Comparison of ENCODE assay signal across 9 mouse cellular contexts in the genomic region with DNA sequence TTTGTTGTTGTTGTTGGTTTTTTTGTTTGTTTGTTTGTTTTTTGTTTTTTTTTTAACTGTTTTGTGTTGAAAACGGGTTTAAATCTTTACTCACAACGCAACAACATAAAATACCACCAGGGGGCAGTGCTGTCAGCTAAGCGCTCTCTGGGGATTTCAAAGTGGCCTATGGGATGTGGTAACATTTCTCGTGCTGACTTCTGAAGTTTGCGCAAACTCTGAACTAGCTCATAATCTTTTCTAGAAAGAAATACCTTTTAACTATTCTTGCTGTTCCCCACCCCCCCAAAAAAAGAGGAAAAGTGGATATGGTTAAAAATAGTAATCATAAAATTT.
DNase-seq lines count a peak whose midpoint lies in the region; ATAC-seq and TF ChIP-seq lines count a peak whose summit lies in the region.
"Had no signal": no experiment of that assay in that cellular context is flagged by ENCODE, and none has a peak within 500 bp of the region (broad histone marks: within the 10 kb centered on the region; RNA-seq: fewer than 3 reads in every experiment).

No protein-coding gene starts in this region.

- H3K36me3 ChIP-seq in embryonic facial prominence, embryonic 11.5 days (replicated peaks; ENCODE audit: control insufficient read depth, insufficient read depth, low read depth, low read length), result no peaks in the 10 kb centered on the region
- no peaks in the 10 kb centered on the region for H3K36me3 ChIP-seq in midbrain, embryonic 14.5 days (ENCODE audit: control insufficient read depth, insufficient read depth, low read length)
- H3K36me3 ChIP-seq: neural tube, embryonic 13.5 days had no signal

- H3K4me1 ChIP-seq in embryonic facial prominence, embryonic 11.5 days (ENCODE audit: control insufficient read depth, insufficient read depth, low read length), result no peaks in the 10 kb centered on the region
- H3K4me1 ChIP-seq in midbrain, embryonic 14.5 days (ENCODE audit: control insufficient read depth, insufficient read depth, low read length), result no peaks in the 10 kb centered on the region; the same call in 1 of the 2 replicates
- H3K4me1 ChIP-seq: neural tube, embryonic 13.5 days had no signal

- H3K27ac ChIP-seq in embryonic facial prominence, embryonic 11.5 days (replicated peaks; ENCODE audit: low read depth, low read length), result no peak overlapping the region
- H3K27ac ChIP-seq in layer of hippocampus, adult 2 months, result peak overlapping the region; percentile 79
- no peak overlapping the region for H3K27ac ChIP-seq in midbrain, embryonic 14.5 days (replicated peaks; ENCODE audit: low read depth, low read length)
- H3K27ac ChIP-seq: neural tube, embryonic 13.5 days had no signal

- peak; percentile 84 for TF ChIP-seq CTCF in layer of hippocampus, adult 2 months (conservative IDR thresholded peaks at IDR 0.05)

- no peak overlapping the region for H3K4me2 ChIP-seq in embryonic facial prominence, embryonic 11.5 days (ENCODE audit: low read depth, low read length)
- H3K4me2 ChIP-seq in midbrain, embryonic 14.5 days (ENCODE audit: low read length), result peak overlapping the region; percentile 51; the same call in 1 of the 2 replicates

- H3K9me3 ChIP-seq in embryonic facial prominence, embryonic 11.5 days (replicated peaks; ENCODE audit: control insufficient read depth, low read length), result no peaks in the 10 kb centered on the region
- H3K9me3 ChIP-seq in midbrain, embryonic 14.5 days (ENCODE audit: control insufficient read depth, low read length), result no peaks in the 10 kb centered on the region
- H3K9me3 ChIP-seq: neural tube, embryonic 13.5 days had no signal

- H3K9ac ChIP-seq in embryonic facial prominence, embryonic 11.5 days (replicated peaks; ENCODE audit: low read length), result no peak overlapping the region
- H3K9ac ChIP-seq in midbrain, embryonic 14.5 days (replicated peaks; ENCODE audit: low read length), result no peak overlapping the region

- H3K27me3 ChIP-seq in embryonic facial prominence, embryonic 11.5 days (ENCODE audit: control insufficient read depth, insufficient read depth, low read length), result no peaks in the 10 kb centered on the region
- H3K27me3 ChIP-seq in midbrain, embryonic 14.5 days (ENCODE audit: control insufficient read depth, insufficient read depth, low read length), result no peaks in the 10 kb centered on the region
- H3K27me3 ChIP-seq: neural tube, embryonic 13.5 days had no signal

- H3K4me3 ChIP-seq in embryonic facial prominence, embryonic 11.5 days (ENCODE audit: low read depth, low read length), result no peak overlapping the region
- H3K4me3 ChIP-seq in layer of hippocampus, adult 2 months, result no peak overlapping the region; the same call in 1 of the 2 replicates
- no peak overlapping the region for H3K4me3 ChIP-seq in midbrain, embryonic 14.5 days (replicated peaks; ENCODE audit: low read depth, low read length)
- H3K4me3 ChIP-seq: neural tube, embryonic 13.5 days had no signal

- peak; percentile 5 for DNase-seq in gastrocnemius, adult 18-20 months (ENCODE audit: low spot score)
- DNase-seq in gastrocnemius, adult 8-10 months (ENCODE audit: low spot score in 2 of 2), result no peak
- peak; percentile 73 for DNase-seq in A20 (ENCODE audit: low read depth, low spot score)
- peak; percentile 49 to 65 for DNase-seq in adrenal gland, postnatal 36 days
- peak; percentile 76 for DNase-seq in embryonic facial prominence, embryonic 11.5 days (ENCODE audit: low spot score)
- peak; percentile 73 to 81 for DNase-seq in layer of hippocampus, adult 2 months (ENCODE audit: low spot score in 2 of 2)
- DNase-seq in midbrain, embryonic 14.5 days, result peak; percentile 84
- DNase-seq in thymus, postnatal 25 days, result peak; percentile 57

- ATAC-seq in embryonic facial prominence, embryonic 11.5 days (replicated peaks; ENCODE audit: insufficient number of reproducible peaks, low FRiP score, low TSS enrichment, low read depth), result no peak
- ATAC-seq in midbrain, embryonic 14.5 days (ENCODE audit: low FRiP score, low TSS enrichment), result no peak

- WGBS in embryonic facial prominence, embryonic 11.5 days, result 23% methylated on average over 5 of the region's 5 CpGs
- WGBS in midbrain, embryonic 14.5 days, result 19% methylated on average over 5 of the region's 5 CpGs

Comparison
In these comparisons a context has a peak if more than half of its experiments do, and no peak if none do; other contexts are left out.
1. DNase-seq: peak in gastrocnemius, adult 18-20 months (single experiment), A20 (single experiment), adrenal gland, postnatal 36 days (2 of 2), embryonic facial prominence, embryonic 11.5 days (single experiment), layer of hippocampus, adult 2 months (2 of 2), midbrain, embryonic 14.5 days (single experiment) and thymus, postnatal 25 days (single experiment); none in gastrocnemius, adult 8-10 months (0 of 2).